In the genomic region with DNA sequence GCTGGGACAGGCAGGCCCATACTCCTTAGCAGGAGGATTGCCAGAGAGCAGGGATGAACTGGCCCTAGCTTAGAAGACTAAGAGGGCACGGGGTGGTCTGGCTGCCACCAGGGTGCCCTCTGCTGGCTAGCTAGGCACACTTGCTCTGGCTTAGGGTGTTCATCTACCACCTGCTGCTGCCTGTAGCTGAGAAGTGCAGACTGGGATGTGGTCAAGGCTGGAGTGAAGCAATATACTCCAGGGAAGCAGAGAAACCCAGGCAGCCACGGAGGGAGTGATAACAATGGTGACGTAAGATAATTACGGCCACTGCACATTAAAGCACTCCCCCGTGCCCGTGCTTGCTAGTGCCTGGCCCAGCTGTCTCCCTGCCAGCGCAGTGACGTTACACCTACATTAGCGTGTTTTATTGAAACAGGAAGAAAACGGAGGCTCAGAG, we compare ENCODE assay signal across 8 mouse cellular contexts. TPM values are rescaled to one million over a fixed set of nuclear protein-coding genes. Genes with fewer than 3 reads are reported as not detected.
DNase-seq lines count a peak whose midpoint lies in the region; ATAC-seq lines count a peak whose summit lies in the region.

No protein-coding gene starts in this region.

- H3K4me2 ChIP-seq in embryonic facial prominence, embryonic 12.5 days (replicated peaks): no peak overlapping the region
- no peak overlapping the region for H3K4me2 ChIP-seq in hindbrain, embryonic 14.5 days (replicated peaks)
- H3K4me2 ChIP-seq in midbrain, embryonic 16.5 days (ENCODE audit: low read length): peak overlapping the region; percentile 98

- no peak overlapping the region for H3K4me3 ChIP-seq in embryonic facial prominence, embryonic 12.5 days
- H3K4me3 ChIP-seq in hindbrain, embryonic 14.5 days (replicated peaks; ENCODE audit: low read length): no peak overlapping the region
- no peak overlapping the region for H3K4me3 ChIP-seq in midbrain, embryonic 16.5 days (ENCODE audit: low read depth, low read length)

- 37% methylated on average over 10 of the region's 10 CpGs for WGBS in embryonic facial prominence, embryonic 12.5 days
- WGBS in hindbrain, embryonic 14.5 days: 24% methylated on average over 10 of the region's 10 CpGs
- WGBS in midbrain, embryonic 16.5 days: 36% methylated on average over 10 of the region's 10 CpGs

- no peak overlapping the region for H3K9ac ChIP-seq in embryonic facial prominence, embryonic 12.5 days
- H3K9ac ChIP-seq in hindbrain, embryonic 14.5 days: no peak overlapping the region
- H3K9ac ChIP-seq in midbrain, embryonic 16.5 days (ENCODE audit: low read depth, low read length): no peak overlapping the region

- H3K36me3 ChIP-seq in embryonic facial prominence, embryonic 12.5 days: no peaks in the 10 kb centered on the region
- H3K36me3 ChIP-seq in hindbrain, embryonic 14.5 days (replicated peaks; ENCODE audit: control insufficient read depth, insufficient read depth): no peaks in the 10 kb centered on the region
- H3K36me3 ChIP-seq in midbrain, embryonic 16.5 days (ENCODE audit: control insufficient read depth, insufficient read depth, low read length): no peaks in the 10 kb centered on the region

- peaks cover 45% of the 10 kb centered on the region for H3K27me3 ChIP-seq in embryonic facial prominence, embryonic 12.5 days
- H3K27me3 ChIP-seq in hindbrain, embryonic 14.5 days (ENCODE audit: control insufficient read depth, insufficient read depth, low read length): peaks cover 25% of the 10 kb centered on the region
- peaks cover 9% of the 10 kb centered on the region for H3K27me3 ChIP-seq in midbrain, embryonic 16.5 days (ENCODE audit: control insufficient read depth, insufficient read depth, low read depth, low read length)

- DNase-seq in cerebellum, postnatal 10 days: peak; percentile 59 to 70
- DNase-seq in cerebellum, postnatal 4 days (ENCODE audit: low spot score in 2 of 2): no peak
- DNase-seq in 416B (ENCODE audit: low read depth): peak; percentile 95
- DNase-seq in hindbrain, embryonic 14.5 days (ENCODE audit: low spot score): no peak
- DNase-seq in urinary bladder, postnatal 4 days (ENCODE audit: low spot score in 2 of 2): no peak
- no peak for DNase-seq in cerebellum, adult 11-12 months

- ATAC-seq in embryonic facial prominence, embryonic 12.5 days (ENCODE audit: insufficient number of reproducible peaks, insufficient read depth, low FRiP score, low TSS enrichment): 0 out of 2 replicates have a peak, but pooled peaks have one; percentile 4
- peak; percentile 22; the same call in 1 of the 2 replicates for ATAC-seq in hindbrain, embryonic 14.5 days (ENCODE audit: low FRiP score)
- ATAC-seq in midbrain, embryonic 16.5 days: peak; percentile 47; the same call in 1 of the 2 replicates

- H3K27ac ChIP-seq in embryonic facial prominence, embryonic 12.5 days: no peak overlapping the region
- no peak overlapping the region for H3K27ac ChIP-seq in hindbrain, embryonic 14.5 days
- no peak overlapping the region for H3K27ac ChIP-seq in midbrain, embryonic 16.5 days (ENCODE audit: low read length)

- peaks cover 3% of the 10 kb centered on the region; the same call in 1 of the 2 replicates for H3K9me3 ChIP-seq in embryonic facial prominence, embryonic 12.5 days
- no peaks in the 10 kb centered on the region for H3K9me3 ChIP-seq in hindbrain, embryonic 14.5 days (ENCODE audit: control insufficient read depth, low read length)
- H3K9me3 ChIP-seq in midbrain, embryonic 16.5 days (replicated peaks; ENCODE audit: control insufficient read depth, low read length, poor library complexity, severe bottlenecking): no peaks in the 10 kb centered on the region

- 0 out of 2 replicates have a peak, but pooled peaks cover 3% of the 10 kb centered on the region for H3K4me1 ChIP-seq in embryonic facial prominence, embryonic 12.5 days
- H3K4me1 ChIP-seq in hindbrain, embryonic 14.5 days (replicated peaks; ENCODE audit: control insufficient read depth, insufficient read depth, low read length): peaks cover 25% of the 10 kb centered on the region; the same call in 1 of the 2 replicates
- H3K4me1 ChIP-seq in midbrain, embryonic 16.5 days (ENCODE audit: control insufficient read depth, insufficient read depth, low read length): peaks cover 20% of the 10 kb centered on the region

RNA-seq across cellular contexts. Expression of gene Ntng2, which starts 7.4 kb away (rescaled TPM):
- polyA plus RNA-seq in embryonic facial prominence, embryonic 12.5 days (2016; fragmentation: Nextera tagmentation; extraction: Ambion mirVana): 1.1 and 1.2 TPM in 2 replicates
- polyA plus RNA-seq in hindbrain, embryonic 14.5 days (2014; fragmentation: Nextera tagmentation; extraction: Ambion mirVana): 2.9 and 3.9 TPM in 2 replicates
- 10.6 and 11.0 TPM in 2 replicates for polyA plus RNA-seq in midbrain, embryonic 16.5 days (2015; fragmentation: Nextera tagmentation; extraction: Ambion mirVana)

Comparison
In these comparisons a context has a peak if more than half of its experiments do, and no peak if none do; other contexts are left out.
1. DNase-seq: peak in cerebellum, postnatal 10 days (2 of 2) and 416B (single experiment); none in cerebellum, postnatal 4 days (0 of 2), hindbrain, embryonic 14.5 days (single experiment), urinary bladder, postnatal 4 days (0 of 2) and cerebellum, adult 11-12 months (single experiment).
2. Peak in every context shown above with its lines, with median percentiles within 50 percentile points of each other: ATAC-seq.